Mouse (Mus musculus) liver, embryonic 16.5 days (tissue): ENCODE results near the gene Srek1ip1. TPM values are rescaled to one million over a fixed set of nuclear protein-coding genes. Genes with fewer than 3 reads are reported as not detected.

Experiments
- ATAC-seq: fragments of 200-750 bp; cut with Nextera tagmentation; 2 replicates; pipeline ENCODE4 v1.8.0; 2017; ENCODE audit warnings: low read depth, mild to moderate bottlenecking, moderate number of reproducible peaks, moderate library complexity
- H3K27ac ChIP-seq: fragments of 300-500 bp; sonication (generic); 2 replicates; pipeline ENCODE4 v1.5.1; 2014; ENCODE audit warnings: mild to moderate bottlenecking, low read length
- H3K27me3 ChIP-seq: fragments of 300-500 bp; sonication (generic); 2 replicates; pipeline ENCODE4 v1.6.1; 2014; ENCODE audit warnings: low read depth, low read length, mixed read lengths; ENCODE audit not compliant: control insufficient read depth, insufficient read depth
- H3K36me3 ChIP-seq: fragments of 300-500 bp; sonication (generic); 2 replicates; pipeline ENCODE4 v1.6.1; 2014; ENCODE audit warnings: mild to moderate bottlenecking; ENCODE audit not compliant: control insufficient read depth, insufficient read depth
- H3K4me1 ChIP-seq: fragments of 300-500 bp; sonication (generic); 2 replicates; pipeline ENCODE4 v1.6.1; 2014; ENCODE audit warnings: low read depth, low read length, mixed read lengths; ENCODE audit not compliant: control insufficient read depth
- H3K4me2 ChIP-seq: fragments of 300-500 bp; sonication (generic); 2 replicates; pipeline ENCODE4 v1.6.1; 2014; ENCODE audit warnings: low read depth, low read length, mixed read lengths
- H3K4me3 ChIP-seq: fragments of 300-500 bp; sonication (generic); 2 replicates; pipeline ENCODE4 v1.5.1; 2014; ENCODE audit warnings: low read depth, mild to moderate bottlenecking, low read length
- H3K9ac ChIP-seq: fragments of 300-500 bp; sonication (generic); 2 replicates; pipeline ENCODE4 v1.6.1; 2014; ENCODE audit warnings: low read depth, low read length
- H3K9me3 ChIP-seq: fragments of 300-500 bp; sonication (generic); replicated peaks from 2 replicates; pipeline ENCODE4 v1.6.1; 2016; ENCODE audit warnings: low read length; ENCODE audit not compliant: control insufficient read depth
- WGBS: fragments of 180-500 bp; shearing (Covaris S2); extraction: QIAGEN DNeasy Blood & Tissue Kit; methylation state at CpG from one replicate; pipeline ENCODE4 v1.1.7; 2014; ENCODE audit not compliant: insufficient replicate concordance; 5-methylcytosine and 5-hydroxymethylcytosine counted together
- polyA plus RNA-seq: library from polyadenylated mRNA; unstranded; fragments of >200 nt; fragmentation: Nextera tagmentation; extraction: Ambion mirVana; gene quantifications from 2 replicates; pipeline ENCODE4 v1.2.1, GENCODE M21; 2015

Srek1ip1 gene
- polyA plus RNA-seq, 1 experiment from 2014 or later, result 7.9 TPM

DNA sequence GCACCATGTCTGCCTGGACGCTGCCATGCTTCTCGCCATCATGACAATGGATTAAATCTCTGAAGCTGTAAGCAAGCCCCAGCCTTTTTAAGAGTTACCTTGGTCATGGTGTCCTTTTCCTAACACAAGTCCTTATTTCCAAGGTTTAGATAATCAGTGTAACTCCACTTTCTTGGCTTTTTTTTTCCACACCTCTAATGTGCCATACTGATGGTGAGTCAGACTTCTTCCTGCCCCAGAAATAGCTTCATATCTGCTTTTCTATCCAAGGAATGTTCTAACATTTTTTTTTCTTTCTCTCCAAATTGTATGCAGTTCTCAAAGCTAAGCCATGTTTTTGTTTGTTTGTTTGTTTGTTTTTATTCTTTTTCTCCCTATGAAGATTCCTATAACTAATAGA lies 77.6 kb downstream of the Srek1ip1 start:
- Histone ChIP-seq H3K36me3 (no peaks in the 10 kb centered on the region), H3K4me2 (no peak overlapping the region), H3K9me3 (no peaks in the 10 kb centered on the region), H3K4me3 (no peak overlapping the region), H3K27ac (no peak overlapping the region), H3K9ac (no peak overlapping the region), H3K4me1 (no peaks in the 10 kb centered on the region), H3K27me3 (no peaks in the 10 kb centered on the region)
- ATAC-seq, result no peak
- 74% methylated on average over 2 of the region's 2 CpGs for WGBS

DNA sequence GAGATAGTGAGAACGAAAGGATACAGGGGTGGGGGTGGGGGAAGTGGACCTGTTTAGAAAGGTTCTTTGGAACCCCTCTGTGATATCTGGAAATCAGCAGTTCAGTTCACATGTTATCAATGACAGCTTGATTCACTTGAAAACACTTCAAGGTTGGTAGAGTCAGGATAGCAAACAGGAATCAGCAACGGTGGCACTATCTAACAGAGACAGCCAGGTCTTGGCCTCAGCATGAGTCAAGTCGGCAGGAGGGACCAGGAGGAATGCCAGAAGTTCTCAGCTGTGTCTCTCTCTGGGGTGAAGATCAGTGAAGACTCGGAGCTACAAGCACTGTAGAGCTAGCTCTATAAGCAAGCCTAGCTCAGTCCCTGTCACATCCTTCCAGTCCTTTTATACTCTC lies 86.2 kb downstream of the Srek1ip1 start:
- H3K9ac ChIP-seq, result no peak overlapping the region
- H3K27me3 ChIP-seq, result no peaks in the 10 kb centered on the region
- H3K36me3 ChIP-seq, result no peaks in the 10 kb centered on the region
- H3K4me1 ChIP-seq, result no peaks in the 10 kb centered on the region
- H3K4me3 ChIP-seq, result no peak overlapping the region
- no peak overlapping the region for H3K4me2 ChIP-seq
- no peak overlapping the region for H3K27ac ChIP-seq
- no peaks in the 10 kb centered on the region for H3K9me3 ChIP-seq
- WGBS, result 40% methylated on average over 4 of the region's 4 CpGs
- ATAC-seq, result no peak

DNA sequence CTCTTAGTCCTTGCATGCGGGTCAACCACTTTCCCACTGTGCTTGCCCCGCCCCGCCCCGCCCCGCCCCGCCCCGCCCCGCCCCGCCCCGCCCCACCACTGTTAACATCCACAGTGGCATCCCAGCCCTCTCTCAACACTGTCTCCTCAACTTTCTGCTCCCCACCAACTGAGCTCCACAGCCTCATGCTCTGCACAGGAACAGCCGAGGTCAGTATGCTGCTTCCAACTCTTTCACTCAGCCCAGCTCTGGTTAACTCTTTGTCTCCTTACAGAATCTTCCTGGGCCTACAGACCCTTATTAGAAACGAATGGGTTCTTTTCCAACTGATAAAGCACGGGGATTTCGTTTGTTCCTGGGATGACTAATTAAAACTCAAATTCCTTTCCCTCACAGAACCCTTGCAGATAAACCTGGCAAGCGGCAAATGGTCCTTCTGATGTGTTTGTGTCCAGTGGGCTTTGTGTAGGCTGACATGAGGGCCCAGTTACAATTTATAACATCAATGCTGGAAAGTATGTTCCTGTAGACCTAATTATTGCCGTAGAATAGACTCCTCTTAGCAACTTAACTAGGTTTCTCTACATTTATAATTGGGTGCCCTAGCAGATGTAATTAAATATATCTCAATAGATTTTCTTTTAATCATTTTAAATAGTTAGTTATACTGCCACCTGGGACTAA lies 91.4 kb downstream of the Srek1ip1 start:
- Histone ChIP-seq H3K4me1 (no peaks in the 10 kb centered on the region), H3K36me3 (no peaks in the 10 kb centered on the region), H3K9me3 (no peaks in the 10 kb centered on the region), H3K27ac (no peak overlapping the region), H3K4me2 (no peak overlapping the region), H3K27me3 (no peaks in the 10 kb centered on the region), H3K4me3 (no peak overlapping the region), H3K9ac (no peak overlapping the region)
- no peak for ATAC-seq
- 29% methylated on average over 13 of the region's 16 CpGs for WGBS

DNA sequence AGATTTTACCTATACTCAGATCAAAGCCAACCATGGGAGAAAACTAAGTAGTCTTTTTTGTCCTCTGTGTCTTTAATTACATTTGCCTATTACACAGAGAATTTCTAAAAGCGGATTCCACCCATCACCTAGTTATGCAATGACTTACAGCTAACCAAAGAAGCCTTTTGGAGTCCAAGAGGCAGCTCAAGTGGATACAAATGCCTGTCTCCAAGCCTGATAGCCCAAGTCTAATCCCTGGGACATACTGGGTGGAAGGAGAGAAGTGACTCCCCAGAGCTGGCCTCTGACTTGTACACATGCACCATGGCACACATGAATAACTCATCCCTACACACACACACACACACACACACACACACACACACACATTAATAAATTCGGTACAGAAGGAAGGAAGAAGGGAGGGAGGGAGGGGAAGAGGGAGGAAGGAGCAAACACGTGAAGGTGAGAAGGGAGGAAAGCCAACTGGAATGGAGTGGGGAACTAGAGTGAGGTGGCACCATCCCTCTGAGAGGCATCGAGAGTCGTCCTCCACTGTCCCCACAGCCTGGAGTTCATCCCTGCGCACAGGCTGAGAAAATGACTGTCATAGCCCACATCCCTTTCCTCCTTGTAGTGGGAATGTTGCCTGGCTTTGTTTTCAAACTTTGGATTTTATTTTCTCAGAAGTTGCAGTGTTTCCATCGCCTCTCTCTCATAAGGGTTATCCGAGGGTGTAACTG lies 94.2 kb downstream of the Srek1ip1 start:
- H3K27me3 ChIP-seq, result no peaks in the 10 kb centered on the region
- ATAC-seq, result no peak
- H3K4me3 ChIP-seq, result no peak overlapping the region
- H3K9me3 ChIP-seq, result no peaks in the 10 kb centered on the region
- no peak overlapping the region for H3K27ac ChIP-seq
- H3K4me1 ChIP-seq, result no peaks in the 10 kb centered on the region
- no peaks in the 10 kb centered on the region for H3K36me3 ChIP-seq
- H3K4me2 ChIP-seq, result no peak overlapping the region
- 47% methylated on average over 8 of the region's 8 CpGs for WGBS
- no peak overlapping the region for H3K9ac ChIP-seq

Other genes with a start within 250 kb of the Srek1ip1 start
- gene Cwc27, start 24.7 kb downstream of the Srek1ip1 start, polyA plus RNA-seq, result 7.0 and 7.1 TPM in 2 replicates
- gene Shisal2b, start 71.4 kb downstream of the Srek1ip1 start, polyA plus RNA-seq, result not detected in 2 replicates